Mouse (Mus musculus) lung, embryonic 15.5 days (tissue): ENCODE measurements around the gene Aup1. TPM values are rescaled to one million over a fixed set of nuclear protein-coding genes. Genes with fewer than 3 reads are reported as not detected.

ENCODE experiments used
- ATAC-seq: fragments of 200-750 bp; cut with Nextera tagmentation; 2 replicates; pipeline ENCODE4 v1.8.0; 2017; ENCODE audit warnings: moderate number of reproducible peaks, borderline replicate concordance; ENCODE audit not compliant: low FRiP score, low TSS enrichment; ENCODE audit errors: extremely low read depth
- H3K27ac ChIP-seq: fragments of 300-500 bp; sonication (generic); 2 replicates; pipeline ENCODE4 v1.5.1; 2015; ENCODE audit warnings: moderate library complexity, mild to moderate bottlenecking, inconsistent platforms
- H3K27me3 ChIP-seq: fragments of 300-500 bp; sonication (generic); 2 replicates; pipeline ENCODE4 v1.6.1; 2015; ENCODE audit warnings: inconsistent platforms
- H3K36me3 ChIP-seq: fragments of 300-500 bp; sonication (generic); 2 replicates; pipeline ENCODE4 v1.6.1; 2015; ENCODE audit warnings: inconsistent platforms
- H3K4me1 ChIP-seq: fragments of 300-500 bp; sonication (generic); 2 replicates; pipeline ENCODE4 v1.6.1; 2015; ENCODE audit warnings: inconsistent platforms
- H3K4me2 ChIP-seq: fragments of 300-500 bp; sonication (generic); 2 replicates; pipeline ENCODE4 v1.6.1; 2015; ENCODE audit warnings: inconsistent platforms, mild to moderate bottlenecking, moderate library complexity
- H3K4me3 ChIP-seq: fragments of 300-500 bp; sonication (generic); 2 replicates; pipeline ENCODE4 v1.5.1; 2015; ENCODE audit warnings: mild to moderate bottlenecking, inconsistent platforms
- H3K9ac ChIP-seq: fragments of 300-500 bp; sonication (generic); 2 replicates; pipeline ENCODE4 v1.6.1; 2015; ENCODE audit warnings: inconsistent platforms
- H3K9me3 ChIP-seq: fragments of 300-500 bp; sonication (generic); 2 replicates; pipeline ENCODE4 v1.6.1; 2016; ENCODE audit warnings: inconsistent platforms
- WGBS: fragments of 180-500 bp; shearing (Covaris S2); methylation state at CpG from one replicate; pipeline ENCODE4 v1.1.7; 2015; 5-methylcytosine and 5-hydroxymethylcytosine counted together
- polyA plus RNA-seq: library from polyadenylated mRNA; unstranded; fragments of >200 nt; fragmentation: Nextera tagmentation; extraction: Ambion mirVana; gene quantifications from 2 replicates; pipeline ENCODE4 v1.2.1, GENCODE M21; 2015

The Aup1 gene
- polyA plus RNA-seq, 1 experiment from 2014 or later = 188 TPM

GRCm38 (mm10) chr6:83031921-83032590 lies 22.3 kb upstream of the Aup1 start:
- no peak overlapping the region for H3K27ac ChIP-seq
- H3K4me1 ChIP-seq = peaks cover 41% of the 10 kb centered on the region
- peak overlapping the region; percentile 92 for H3K4me2 ChIP-seq
- no peak for ATAC-seq
- WGBS = 37% methylated on average over 18 of the region's 18 CpGs
- H3K4me3 ChIP-seq = peak overlapping the region; percentile 76
- H3K36me3 ChIP-seq = no peaks in the 10 kb centered on the region
- H3K27me3 ChIP-seq = peaks cover 3% of the 10 kb centered on the region; the same call in 1 of the 2 replicates
- peak overlapping the region; percentile 17; the same call in 1 of the 2 replicates for H3K9ac ChIP-seq
- H3K9me3 ChIP-seq = no peaks in the 10 kb centered on the region

- peak; percentile 9; the same call in 1 of the 2 replicates for ATAC-seq
- H3K4me2 ChIP-seq = peak overlapping the region; percentile 92
- no peaks in the 10 kb centered on the region for H3K9me3 ChIP-seq
- peak overlapping the region; percentile 76 for H3K4me3 ChIP-seq
- peak overlapping the region; percentile 60 for H3K9ac ChIP-seq
- WGBS = 0% methylated on average over 31 of the region's 31 CpGs
- peaks cover 36% of the 10 kb centered on the region for H3K4me1 ChIP-seq
- H3K27ac ChIP-seq = peak overlapping the region; percentile 95
- H3K36me3 ChIP-seq = no peaks in the 10 kb centered on the region
- peaks cover 3% of the 10 kb centered on the region; the same call in 1 of the 2 replicates for H3K27me3 ChIP-seq
Observed at GRCm38 (mm10) chr6:83032769-83033191, 21.5 kb upstream of the Aup1 start.

- Histone ChIP-seq H3K27me3 (peaks cover 3% of the 10 kb centered on the region; the same call in 1 of the 2 replicates), H3K9ac (peak within 1 kb of the TSS; percentile 60), H3K27ac (peak within 1 kb of the TSS; percentile 95), H3K4me3 (peak within 1 kb of the TSS; percentile 76), H3K9me3 (no peaks in the 10 kb centered on the region), H3K4me1 (peaks cover 38% of the 10 kb centered on the region), H3K36me3 (no peaks in the 10 kb centered on the region), H3K4me2 (peak within 1 kb of the TSS; percentile 92)
- under 1% methylated on average over 51 of the region's 51 CpGs for WGBS
- ATAC-seq = peak; percentile 87
Observed at GRCm38 (mm10) chr6:83033249-83034185, 20.8 kb upstream of the Aup1 start, which contains the start of the genes Dok1 and Loxl3. Gene Dok1, minus strand, starts transcription at chr6:83033471. Gene Loxl3, plus strand, starts transcription at chr6:83034173.

GRCm38 (mm10) chr6:83034463-83035055 lies 19.8 kb upstream of the Aup1 start:
- peak overlapping the region; percentile 76 for H3K4me3 ChIP-seq
- WGBS = 16% methylated on average over 5 of the region's 5 CpGs
- H3K27me3 ChIP-seq = peaks cover 3% of the 10 kb centered on the region; the same call in 1 of the 2 replicates
- H3K27ac ChIP-seq = peak overlapping the region; percentile 95
- peak overlapping the region; percentile 92 for H3K4me2 ChIP-seq
- H3K9me3 ChIP-seq = no peaks in the 10 kb centered on the region
- H3K36me3 ChIP-seq = no peaks in the 10 kb centered on the region
- no peak for ATAC-seq
- peaks cover 42% of the 10 kb centered on the region for H3K4me1 ChIP-seq
- peak overlapping the region; percentile 60 for H3K9ac ChIP-seq

- H3K4me3 ChIP-seq = no peak overlapping the region
- peaks cover 31% of the 10 kb centered on the region for H3K4me1 ChIP-seq
- no peaks in the 10 kb centered on the region for H3K36me3 ChIP-seq
- no peak overlapping the region for H3K27ac ChIP-seq
- ATAC-seq = no peak
- H3K4me2 ChIP-seq = no peak overlapping the region
- no peaks in the 10 kb centered on the region for H3K9me3 ChIP-seq
- H3K9ac ChIP-seq = no peak overlapping the region
- 48% methylated on average over 8 of the region's 8 CpGs for WGBS
- H3K27me3 ChIP-seq = no peaks in the 10 kb centered on the region
Observed at GRCm38 (mm10) chr6:83037188-83037587, 17.1 kb upstream of the Aup1 start.

GRCm38 (mm10) chr6:83038496-83039012 lies 15.8 kb upstream of the Aup1 start:
- H3K27me3 ChIP-seq = no peaks in the 10 kb centered on the region
- ATAC-seq = no peak
- no peaks in the 10 kb centered on the region for H3K9me3 ChIP-seq
- H3K4me3 ChIP-seq = peak overlapping the region; percentile 19
- no peaks in the 10 kb centered on the region for H3K36me3 ChIP-seq
- WGBS = 17% methylated on average over 24 of the region's 24 CpGs
- H3K9ac ChIP-seq = no peak overlapping the region
- H3K4me2 ChIP-seq = peak overlapping the region; percentile 48
- peaks cover 29% of the 10 kb centered on the region for H3K4me1 ChIP-seq
- H3K27ac ChIP-seq = no peak overlapping the region

GRCm38 (mm10) chr6:83040601-83041000 lies 13.7 kb upstream of the Aup1 start:
- no peaks in the 10 kb centered on the region for H3K27me3 ChIP-seq
- no peaks in the 10 kb centered on the region for H3K9me3 ChIP-seq
- no peak for ATAC-seq
- H3K4me3 ChIP-seq = no peak overlapping the region
- H3K4me2 ChIP-seq = no peak overlapping the region
- H3K36me3 ChIP-seq = no peaks in the 10 kb centered on the region
- H3K4me1 ChIP-seq = peaks cover 17% of the 10 kb centered on the region
- WGBS = 78% methylated on average over 5 of the region's 5 CpGs
- H3K27ac ChIP-seq = no peak overlapping the region
- no peak overlapping the region for H3K9ac ChIP-seq

GRCm38 (mm10) chr6:83043561-83043960 lies 10.8 kb upstream of the Aup1 start:
- H3K36me3 ChIP-seq = no peaks in the 10 kb centered on the region
- no peaks in the 10 kb centered on the region for H3K27me3 ChIP-seq
- H3K27ac ChIP-seq = no peak overlapping the region
- H3K9me3 ChIP-seq = no peaks in the 10 kb centered on the region
- ATAC-seq = no peak
- no peak overlapping the region for H3K4me2 ChIP-seq
- peaks cover 10% of the 10 kb centered on the region for H3K4me1 ChIP-seq
- no peak overlapping the region for H3K4me3 ChIP-seq
- H3K9ac ChIP-seq = no peak overlapping the region
- WGBS = 46% methylated on average over 6 of the region's 6 CpGs

GRCm38 (mm10) chr6:83043993-83044392 lies 10.3 kb upstream of the Aup1 start:
- 84% methylated on average over 5 of the region's 5 CpGs for WGBS
- Histone ChIP-seq H3K27ac (no peak overlapping the region), H3K9me3 (no peaks in the 10 kb centered on the region), H3K9ac (no peak overlapping the region), H3K4me1 (peaks cover 6% of the 10 kb centered on the region; the same call in 1 of the 2 replicates), H3K4me3 (no peak overlapping the region), H3K36me3 (no peaks in the 10 kb centered on the region), H3K4me2 (no peak overlapping the region), H3K27me3 (no peaks in the 10 kb centered on the region)
- no peak for ATAC-seq

- no peaks in the 10 kb centered on the region for H3K9me3 ChIP-seq
- ATAC-seq = no peak
- no peaks in the 10 kb centered on the region for H3K36me3 ChIP-seq
- no peak overlapping the region for H3K4me3 ChIP-seq
- H3K4me2 ChIP-seq = no peak overlapping the region
- H3K27ac ChIP-seq = no peak overlapping the region
- no peaks in the 10 kb centered on the region for H3K27me3 ChIP-seq
- H3K9ac ChIP-seq = no peak overlapping the region
- peaks cover 6% of the 10 kb centered on the region; the same call in 1 of the 2 replicates for H3K4me1 ChIP-seq
- WGBS = 67% methylated on average over 9 of the region's 9 CpGs
Observed at GRCm38 (mm10) chr6:83044742-83045141, 9.6 kb upstream of the Aup1 start.

GRCm38 (mm10) chr6:83049367-83049766 lies 5.0 kb upstream of the Aup1 start:
- H3K36me3 ChIP-seq = peaks cover 14% of the 10 kb centered on the region
- ATAC-seq = no peak
- no peaks in the 10 kb centered on the region for H3K9me3 ChIP-seq
- no peaks in the 10 kb centered on the region for H3K27me3 ChIP-seq
- no peak overlapping the region for H3K4me3 ChIP-seq
- no peak overlapping the region for H3K9ac ChIP-seq
- 70% methylated on average over 10 of the region's 10 CpGs for WGBS
- no peak overlapping the region for H3K27ac ChIP-seq
- peaks cover 16% of the 10 kb centered on the region for H3K4me1 ChIP-seq
- no peak overlapping the region for H3K4me2 ChIP-seq
